Mouse (Mus musculus) limb, embryonic 11.5 days (tissue): ENCODE results near the gene Galnt17. TPM values are rescaled to one million over a fixed set of nuclear protein-coding genes. Genes with fewer than 3 reads are reported as not detected.

ENCODE experiments used
- ATAC-seq: fragments of 200-750 bp; cut with Nextera tagmentation; 2 replicates; pipeline ENCODE4 v1.8.0; 2017; ENCODE audit warnings: low read depth; ENCODE audit not compliant: insufficient number of reproducible peaks, low FRiP score, low TSS enrichment
- DNase-seq: peaks from one replicate; pipeline ENCODE4 v3.0.0-alpha.2; 2015; ENCODE audit warnings: low spot score
- H3K27ac ChIP-seq: fragments of 300-500 bp; sonication (generic); replicated peaks from 2 replicates; pipeline ENCODE4 v1.5.1; 2014; ENCODE audit warnings: low read depth, mild to moderate bottlenecking, low read length
- H3K27me3 ChIP-seq: fragments of 300-500 bp; sonication (generic); 2 replicates; pipeline ENCODE4 v1.6.1; 2014; ENCODE audit warnings: mild to moderate bottlenecking, low read length, mixed read lengths; ENCODE audit not compliant: control insufficient read depth, insufficient read depth
- H3K36me3 ChIP-seq: fragments of 300-500 bp; sonication (generic); 2 replicates; pipeline ENCODE4 v1.6.1; 2014; ENCODE audit warnings: mild to moderate bottlenecking, low read length, moderate library complexity, mixed read lengths; ENCODE audit not compliant: control insufficient read depth, insufficient read depth
- H3K4me1 ChIP-seq: fragments of 300-500 bp; sonication (generic); 2 replicates; pipeline ENCODE4 v1.6.1; 2014; ENCODE audit warnings: low read length, mixed read lengths; ENCODE audit not compliant: control insufficient read depth, insufficient read depth
- H3K4me2 ChIP-seq: fragments of 300-500 bp; sonication (generic); 2 replicates; pipeline ENCODE4 v1.6.1; 2014; ENCODE audit warnings: low read depth, mild to moderate bottlenecking, moderate library complexity; ENCODE audit not compliant: severe bottlenecking
- H3K4me3 ChIP-seq: fragments of 300-500 bp; sonication (generic); 2 replicates; pipeline ENCODE4 v1.5.1; 2014; ENCODE audit warnings: low read depth, low read length
- H3K9ac ChIP-seq: fragments of 300-500 bp; sonication (generic); 2 replicates; pipeline ENCODE4 v1.6.1; 2014; ENCODE audit warnings: mild to moderate bottlenecking, low read length
- H3K9me3 ChIP-seq: fragments of 300-500 bp; sonication (generic); 2 replicates; pipeline ENCODE4 v1.6.1; 2016; ENCODE audit warnings: low read length; ENCODE audit not compliant: control insufficient read depth
- WGBS: fragments of 180-500 bp; shearing (Covaris S2); extraction: QIAGEN DNeasy Blood & Tissue Kit; methylation state at CpG from one replicate; pipeline ENCODE4 v1.1.7; 2014; 5-methylcytosine and 5-hydroxymethylcytosine counted together
- polyA plus RNA-seq: library from polyadenylated mRNA; unstranded; fragments of >200 nt; fragmentation: Nextera tagmentation; extraction: Ambion mirVana; gene quantifications from 2 replicates; pipeline ENCODE4 v1.2.1, GENCODE M21; 2014

The Galnt17 gene
- polyA plus RNA-seq, 1 experiment from 2014 or later = 1.1 TPM

GRCm38 (mm10) chr5:131107188-131107587, 201.1 kb downstream of the Galnt17 start:
- H3K4me3 ChIP-seq = no peak overlapping the region
- H3K4me1 ChIP-seq = no peaks in the 10 kb centered on the region
- no peak overlapping the region for H3K27ac ChIP-seq
- ATAC-seq = no peak
- no peaks in the 10 kb centered on the region for H3K36me3 ChIP-seq
- no peaks in the 10 kb centered on the region for H3K27me3 ChIP-seq
- H3K4me2 ChIP-seq = no peak overlapping the region
- H3K9me3 ChIP-seq = no peaks in the 10 kb centered on the region
- no peak overlapping the region for H3K9ac ChIP-seq
- 92% methylated on average over 1 of the region's 1 CpGs for WGBS
- DNase-seq = no peak

- Histone ChIP-seq H3K27ac (no peak overlapping the region), H3K36me3 (no peaks in the 10 kb centered on the region), H3K4me3 (no peak overlapping the region), H3K9me3 (no peaks in the 10 kb centered on the region), H3K4me2 (no peak overlapping the region), H3K9ac (no peak overlapping the region), H3K27me3 (no peaks in the 10 kb centered on the region), H3K4me1 (no peaks in the 10 kb centered on the region)
- WGBS = 96% methylated on average over 4 of the region's 4 CpGs
- DNase-seq = no peak
- ATAC-seq = no peak
These were observed 211.5 kb downstream of the Galnt17 start for GRCm38 (mm10) chr5:131096824-131097223.

GRCm38 (mm10) chr5:131095635-131096034, 212.7 kb downstream of the Galnt17 start:
- DNase-seq = no peak
- WGBS = 92% methylated on average over 1 of the region's 1 CpGs
- Histone ChIP-seq H3K36me3 (no peaks in the 10 kb centered on the region), H3K4me1 (no peaks in the 10 kb centered on the region), H3K9ac (no peak overlapping the region), H3K9me3 (no peaks in the 10 kb centered on the region), H3K27ac (no peak overlapping the region), H3K27me3 (no peaks in the 10 kb centered on the region), H3K4me2 (no peak overlapping the region), H3K4me3 (no peak overlapping the region)
- ATAC-seq = no peak

- Histone ChIP-seq H3K9ac (no peak overlapping the region), H3K4me2 (no peak overlapping the region), H3K27ac (no peak overlapping the region), H3K9me3 (no peaks in the 10 kb centered on the region), H3K4me1 (no peaks in the 10 kb centered on the region), H3K27me3 (no peaks in the 10 kb centered on the region), H3K36me3 (no peaks in the 10 kb centered on the region), H3K4me3 (no peak overlapping the region)
- 71% methylated on average over 1 of the region's 1 CpGs for WGBS
- ATAC-seq (no peak), DNase-seq (no peak)
These were observed 213.5 kb downstream of the Galnt17 start for GRCm38 (mm10) chr5:131094771-131095170.

GRCm38 (mm10) chr5:131094138-131094537, 214.2 kb downstream of the Galnt17 start:
- WGBS = 74% methylated on average over 6 of the region's 6 CpGs
- ATAC-seq = no peak
- H3K4me1 ChIP-seq = no peaks in the 10 kb centered on the region
- H3K36me3 ChIP-seq = no peaks in the 10 kb centered on the region
- no peak for DNase-seq
- H3K4me3 ChIP-seq = no peak overlapping the region
- H3K27me3 ChIP-seq = no peaks in the 10 kb centered on the region
- no peak overlapping the region for H3K9ac ChIP-seq
- no peak overlapping the region for H3K27ac ChIP-seq
- no peak overlapping the region for H3K4me2 ChIP-seq
- no peaks in the 10 kb centered on the region for H3K9me3 ChIP-seq

GRCm38 (mm10) chr5:131089876-131090275, 218.4 kb downstream of the Galnt17 start:
- 41% methylated on average over 8 of the region's 8 CpGs for WGBS
- peak; percentile 47; the same call in 1 of the 2 replicates for ATAC-seq

GRCm38 (mm10) chr5:131088866-131089265, 219.4 kb downstream of the Galnt17 start:
- ATAC-seq (no peak), DNase-seq (no peak)
- Histone ChIP-seq H3K4me2 (no peak overlapping the region), H3K36me3 (no peaks in the 10 kb centered on the region), H3K4me3 (no peak overlapping the region), H3K9ac (no peak overlapping the region), H3K9me3 (no peaks in the 10 kb centered on the region), H3K27ac (no peak overlapping the region), H3K4me1 (no peaks in the 10 kb centered on the region), H3K27me3 (no peaks in the 10 kb centered on the region)
- 56% methylated on average over 11 of the region's 11 CpGs for WGBS

More at GRCm38 (mm10) chr5:131089876-131090275, 218.4 kb downstream of the Galnt17 start:
- H3K27me3 ChIP-seq = no peaks in the 10 kb centered on the region
- DNase-seq = peak; percentile 52
- H3K4me1 ChIP-seq = no peaks in the 10 kb centered on the region
- H3K9me3 ChIP-seq = no peaks in the 10 kb centered on the region
- H3K9ac ChIP-seq = no peak overlapping the region
- no peak overlapping the region for H3K4me3 ChIP-seq
- H3K36me3 ChIP-seq = no peaks in the 10 kb centered on the region
- no peak overlapping the region for H3K27ac ChIP-seq
- H3K4me2 ChIP-seq = no peak overlapping the region

GRCm38 (mm10) chr5:131083072-131083657, 225.1 kb downstream of the Galnt17 start:
- Histone ChIP-seq H3K27me3 (no peaks in the 10 kb centered on the region), H3K4me2 (no peak overlapping the region), H3K4me1 (peaks cover 6% of the 10 kb centered on the region; the same call in 1 of the 2 replicates), H3K4me3 (no peak overlapping the region), H3K9me3 (no peaks in the 10 kb centered on the region), H3K27ac (no peak overlapping the region), H3K9ac (no peak overlapping the region), H3K36me3 (no peaks in the 10 kb centered on the region)
- no peak for ATAC-seq
- DNase-seq = peak; percentile 37
- WGBS = 43% methylated on average over 14 of the region's 14 CpGs

GRCm38 (mm10) chr5:131077682-131078081, 230.6 kb downstream of the Galnt17 start:
- no peak for DNase-seq
- H3K4me1 ChIP-seq = no peaks in the 10 kb centered on the region
- H3K27me3 ChIP-seq = no peaks in the 10 kb centered on the region
- no peak overlapping the region for H3K9ac ChIP-seq
- H3K36me3 ChIP-seq = no peaks in the 10 kb centered on the region
- H3K27ac ChIP-seq = no peak overlapping the region
- H3K9me3 ChIP-seq = no peaks in the 10 kb centered on the region
- no peak overlapping the region for H3K4me2 ChIP-seq
- no peak for ATAC-seq
- WGBS = 34% methylated on average over 1 of the region's 1 CpGs
- H3K4me3 ChIP-seq = no peak overlapping the region
